Mouse (Mus musculus): Measurements from ENCODE around the gene Thbs2.
A peak's percentile ranks its signal among the peaks of the same experiment; 100 is the strongest.

Gene Thbs2

GRCm38 (mm10) chr17:14693994-14694374 lies at the start of gene Thbs2:
Thbs2 (minus strand) TSS chr17:14694235.
- peak in 1 of 2 experiments; percentile 55 for DNase-seq (ENCODE audit: low spot score in 2 of 2)

- no peak for DNase-seq (ENCODE audit: low spot score in 2 of 2)
These were observed 41.5 kb upstream of the Thbs2 start for GRCm38 (mm10) chr17:14735493-14736004.

- no peak for DNase-seq (ENCODE audit: low spot score in 2 of 2)
These were observed 40.3 kb upstream of the Thbs2 start for GRCm38 (mm10) chr17:14734380-14734779.

- peak in 1 of 2 experiments; percentile 49 for DNase-seq (ENCODE audit: low spot score in 2 of 2)
These were observed 39.9 kb upstream of the Thbs2 start for GRCm38 (mm10) chr17:14733941-14734340.

GRCm38 (mm10) chr17:14733027-14733426 lies 39.0 kb upstream of the Thbs2 start:
- DNase-seq (ENCODE audit: low spot score in 2 of 2): no peak

GRCm38 (mm10) chr17:14730629-14731028 lies 36.6 kb upstream of the Thbs2 start:
- DNase-seq (ENCODE audit: low spot score in 2 of 2): no peak

- DNase-seq (ENCODE audit: low spot score in 2 of 2): no peak
These were observed 33.4 kb upstream of the Thbs2 start for GRCm38 (mm10) chr17:14727481-14727880.

- no peak for DNase-seq (ENCODE audit: low spot score in 2 of 2)
These were observed 30.8 kb upstream of the Thbs2 start for GRCm38 (mm10) chr17:14724786-14725185.

GRCm38 (mm10) chr17:14721325-14721724 lies 27.3 kb upstream of the Thbs2 start:
- no peak for DNase-seq (ENCODE audit: low spot score in 2 of 2)

GRCm38 (mm10) chr17:14720912-14721311 lies 26.9 kb upstream of the Thbs2 start:
- DNase-seq (ENCODE audit: low spot score in 2 of 2): no peak

GRCm38 (mm10) chr17:14720227-14720626 lies 26.2 kb upstream of the Thbs2 start:
- DNase-seq (ENCODE audit: low spot score in 2 of 2): no peak

GRCm38 (mm10) chr17:14718801-14719200 lies 24.8 kb upstream of the Thbs2 start:
- DNase-seq (ENCODE audit: low spot score in 2 of 2): no peak

GRCm38 (mm10) chr17:14714782-14715181 lies 20.7 kb upstream of the Thbs2 start:
- DNase-seq (ENCODE audit: low spot score in 2 of 2): peak; percentile 42 to 59

- DNase-seq (ENCODE audit: low spot score in 2 of 2): no peak
These were observed 20.3 kb upstream of the Thbs2 start for GRCm38 (mm10) chr17:14714374-14714773.

- DNase-seq (ENCODE audit: low spot score in 2 of 2): no peak
These were observed 17.7 kb upstream of the Thbs2 start for GRCm38 (mm10) chr17:14711784-14712183.

- no peak for DNase-seq (ENCODE audit: low spot score in 2 of 2)
These were observed 17.0 kb upstream of the Thbs2 start for GRCm38 (mm10) chr17:14711032-14711431.

- peak in 1 of 2 experiments; percentile 10 for DNase-seq (ENCODE audit: low spot score in 2 of 2)
These were observed 12.0 kb upstream of the Thbs2 start for GRCm38 (mm10) chr17:14706066-14706465.

GRCm38 (mm10) chr17:14705466-14705865 lies 11.4 kb upstream of the Thbs2 start:
- DNase-seq (ENCODE audit: low spot score in 2 of 2): peak in 1 of 2 experiments; percentile 17

- DNase-seq (ENCODE audit: low spot score in 2 of 2): peak in 1 of 2 experiments; percentile 12
These were observed 9.7 kb upstream of the Thbs2 start for GRCm38 (mm10) chr17:14703771-14704170.

- DNase-seq (ENCODE audit: low spot score in 2 of 2): peak in 1 of 2 experiments; percentile 16
These were observed 9.2 kb upstream of the Thbs2 start for GRCm38 (mm10) chr17:14703268-14703667.

GRCm38 (mm10) chr17:14702701-14703100 lies 8.7 kb upstream of the Thbs2 start:
- peak; percentile 27 to 48 for DNase-seq (ENCODE audit: low spot score in 2 of 2)

GRCm38 (mm10) chr17:14701891-14702290 lies 7.9 kb upstream of the Thbs2 start:
- peak in 1 of 2 experiments; percentile 5 for DNase-seq (ENCODE audit: low spot score in 2 of 2)

- DNase-seq (ENCODE audit: low spot score in 2 of 2): peak in 1 of 2 experiments; percentile 13
These were observed 6.2 kb upstream of the Thbs2 start for GRCm38 (mm10) chr17:14700204-14700603.

GRCm38 (mm10) chr17:14698188-14698587 lies 4.2 kb upstream of the Thbs2 start:
- DNase-seq (ENCODE audit: low spot score in 2 of 2): peak in 1 of 2 experiments; percentile 6
